Mouse (Mus musculus) limb, embryonic 11.5 days (tissue): ENCODE measurements around the gene Adgrl3. TPM values are rescaled to one million over a fixed set of nuclear protein-coding genes. Genes with fewer than 3 reads are reported as not detected.
A peak's percentile ranks its signal among the peaks of the same experiment; 100 is the strongest.

ENCODE experiments used
- ATAC-seq: fragments of 200-750 bp; cut with Nextera tagmentation; 2 replicates; pipeline ENCODE4 v1.8.0; 2017; ENCODE audit warnings: low read depth; ENCODE audit not compliant: insufficient number of reproducible peaks, low FRiP score, low TSS enrichment
- DNase-seq: peaks from one replicate; pipeline ENCODE4 v3.0.0-alpha.2; 2015; ENCODE audit warnings: low spot score
- H3K27ac ChIP-seq: fragments of 300-500 bp; sonication (generic); replicated peaks from 2 replicates; pipeline ENCODE4 v1.5.1; 2014; ENCODE audit warnings: low read depth, mild to moderate bottlenecking, low read length
- H3K27me3 ChIP-seq: fragments of 300-500 bp; sonication (generic); 2 replicates; pipeline ENCODE4 v1.6.1; 2014; ENCODE audit warnings: mild to moderate bottlenecking, low read length, mixed read lengths; ENCODE audit not compliant: control insufficient read depth, insufficient read depth
- H3K36me3 ChIP-seq: fragments of 300-500 bp; sonication (generic); 2 replicates; pipeline ENCODE4 v1.6.1; 2014; ENCODE audit warnings: mild to moderate bottlenecking, low read length, moderate library complexity, mixed read lengths; ENCODE audit not compliant: control insufficient read depth, insufficient read depth
- H3K4me1 ChIP-seq: fragments of 300-500 bp; sonication (generic); 2 replicates; pipeline ENCODE4 v1.6.1; 2014; ENCODE audit warnings: low read length, mixed read lengths; ENCODE audit not compliant: control insufficient read depth, insufficient read depth
- H3K4me2 ChIP-seq: fragments of 300-500 bp; sonication (generic); 2 replicates; pipeline ENCODE4 v1.6.1; 2014; ENCODE audit warnings: low read depth, mild to moderate bottlenecking, moderate library complexity; ENCODE audit not compliant: severe bottlenecking
- H3K4me3 ChIP-seq: fragments of 300-500 bp; sonication (generic); 2 replicates; pipeline ENCODE4 v1.5.1; 2014; ENCODE audit warnings: low read depth, low read length
- H3K9ac ChIP-seq: fragments of 300-500 bp; sonication (generic); 2 replicates; pipeline ENCODE4 v1.6.1; 2014; ENCODE audit warnings: mild to moderate bottlenecking, low read length
- H3K9me3 ChIP-seq: fragments of 300-500 bp; sonication (generic); 2 replicates; pipeline ENCODE4 v1.6.1; 2016; ENCODE audit warnings: low read length; ENCODE audit not compliant: control insufficient read depth
- WGBS: fragments of 180-500 bp; shearing (Covaris S2); extraction: QIAGEN DNeasy Blood & Tissue Kit; methylation state at CpG from one replicate; pipeline ENCODE4 v1.1.7; 2014; 5-methylcytosine and 5-hydroxymethylcytosine counted together
- polyA plus RNA-seq: library from polyadenylated mRNA; unstranded; fragments of >200 nt; fragmentation: Nextera tagmentation; extraction: Ambion mirVana; gene quantifications from 2 replicates; pipeline ENCODE4 v1.2.1, GENCODE M21; 2014

The Adgrl3 gene
- polyA plus RNA-seq, 1 experiment from 2014 or later, result 23.9 TPM

DNA sequence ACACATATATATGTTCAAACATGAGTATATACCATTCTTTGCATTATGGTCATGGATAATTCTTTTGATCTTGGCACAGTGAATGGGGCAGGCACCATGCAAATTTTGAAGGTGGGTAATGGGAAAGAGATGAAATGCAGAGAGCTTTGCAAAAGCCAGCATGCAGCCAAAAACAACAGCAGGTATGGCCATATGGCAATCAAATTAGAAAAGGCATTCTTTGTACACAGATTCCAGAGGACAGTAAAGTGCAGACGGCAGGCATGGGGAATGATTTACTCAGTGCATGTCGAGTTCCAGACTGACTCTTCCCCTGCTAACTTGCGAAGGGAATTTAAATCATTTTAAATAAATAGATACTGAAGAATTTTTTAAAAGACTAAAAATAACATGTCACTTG is 716.1 kb downstream of the Adgrl3 start:
- no peaks in the 10 kb centered on the region for H3K36me3 ChIP-seq
- H3K4me2 ChIP-seq, result no peak overlapping the region
- 44% methylated on average over 3 of the region's 3 CpGs for WGBS
- H3K4me3 ChIP-seq, result no peak overlapping the region
- H3K4me1 ChIP-seq, result peaks cover 6% of the 10 kb centered on the region; the same call in 1 of the 2 replicates
- no peaks in the 10 kb centered on the region for H3K27me3 ChIP-seq
- ATAC-seq (no peak), DNase-seq (no peak)
- no peak overlapping the region for H3K27ac ChIP-seq
- H3K9ac ChIP-seq, result no peak overlapping the region
- H3K9me3 ChIP-seq, result no peaks in the 10 kb centered on the region

GRCm38 (mm10) chr5:81738286-81739032 is 718.5 kb downstream of the Adgrl3 start:
- Histone ChIP-seq H3K27ac (no peak overlapping the region), H3K36me3 (no peaks in the 10 kb centered on the region), H3K9me3 (no peaks in the 10 kb centered on the region), H3K4me1 (peaks cover 6% of the 10 kb centered on the region; the same call in 1 of the 2 replicates), H3K4me3 (no peak overlapping the region), H3K9ac (no peak overlapping the region), H3K4me2 (no peak overlapping the region), H3K27me3 (no peaks in the 10 kb centered on the region)
- ATAC-seq (no peak), DNase-seq (peak; percentile 27)
- whole genome bisulfite sequencing, result 15% methylated on average over 3 of the region's 3 CpGs

DNA sequence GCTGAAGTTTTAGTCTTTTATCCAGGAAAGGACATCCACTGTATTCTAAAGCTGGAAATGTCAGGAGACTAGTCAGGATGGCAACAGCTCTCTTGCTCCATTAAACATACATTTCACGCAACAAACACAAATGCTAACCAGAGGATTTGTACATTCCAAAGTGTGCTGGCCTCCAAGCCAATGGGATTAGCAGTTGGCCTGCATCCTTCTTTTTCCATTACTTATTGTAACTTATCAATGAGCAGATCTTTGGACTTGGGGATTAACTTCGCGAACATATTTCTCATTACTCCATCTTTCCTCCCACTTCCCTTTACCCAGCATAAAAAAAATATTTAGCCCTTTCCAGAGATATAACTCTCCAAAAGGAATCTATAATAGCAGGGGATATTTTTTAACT is 732.5 kb downstream of the Adgrl3 start:
- ATAC-seq, result no peak
- 98% methylated on average over 3 of the region's 3 CpGs for WGBS
- H3K4me3 ChIP-seq, result no peak overlapping the region
- H3K27me3 ChIP-seq, result no peaks in the 10 kb centered on the region
- no peak overlapping the region for H3K4me2 ChIP-seq
- no peak for DNase-seq
- no peak overlapping the region for H3K9ac ChIP-seq
- no peaks in the 10 kb centered on the region for H3K36me3 ChIP-seq
- no peaks in the 10 kb centered on the region for H3K4me1 ChIP-seq
- no peak overlapping the region for H3K27ac ChIP-seq
- H3K9me3 ChIP-seq, result no peaks in the 10 kb centered on the region

- no peaks in the 10 kb centered on the region for H3K4me1 ChIP-seq
- H3K27me3 ChIP-seq, result no peaks in the 10 kb centered on the region
- H3K36me3 ChIP-seq, result no peaks in the 10 kb centered on the region
- H3K9me3 ChIP-seq, result no peaks in the 10 kb centered on the region
- 92% methylated on average over 2 of the region's 2 CpGs for WGBS
- no peak overlapping the region for H3K27ac ChIP-seq
- H3K4me2 ChIP-seq, result no peak overlapping the region
- ATAC-seq (no peak), DNase-seq (no peak)
- no peak overlapping the region for H3K4me3 ChIP-seq
- H3K9ac ChIP-seq, result no peak overlapping the region
These were observed 735.8 kb downstream of the Adgrl3 start for GRCm38 (mm10) chr5:81755711-81756110.

DNA sequence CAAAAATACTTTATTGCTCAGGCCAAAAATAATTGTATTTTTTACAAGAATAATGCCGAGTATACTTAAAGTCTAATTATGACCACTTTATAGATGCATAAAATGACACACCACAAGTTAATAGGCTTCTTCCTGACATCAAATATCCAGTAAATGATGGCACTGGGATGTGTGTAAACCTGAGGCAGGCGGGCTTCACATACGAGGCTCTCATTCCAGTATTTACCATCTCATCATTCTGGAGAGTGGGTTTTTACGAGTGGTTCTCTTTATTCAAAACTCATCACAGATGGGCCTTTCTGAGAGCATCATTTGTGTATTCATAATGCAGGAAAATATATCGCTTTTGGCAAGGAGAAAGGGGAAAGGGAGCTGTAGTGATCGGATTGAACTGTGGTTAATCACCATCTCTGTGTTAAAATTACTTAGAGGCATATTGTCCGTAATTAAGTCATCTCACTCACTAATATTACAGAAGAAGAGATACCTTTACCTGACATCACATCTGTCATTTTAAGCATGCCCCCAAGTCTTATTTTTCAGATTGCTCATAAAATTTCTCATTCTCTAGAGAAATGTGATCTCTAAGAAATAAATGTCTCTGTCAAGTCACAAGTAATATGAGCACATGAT is 737.3 kb downstream of the Adgrl3 start:
- no peaks in the 10 kb centered on the region for H3K4me1 ChIP-seq
- no peak for DNase-seq
- no peak overlapping the region for H3K9ac ChIP-seq
- H3K9me3 ChIP-seq, result no peaks in the 10 kb centered on the region
- no peak overlapping the region for H3K4me3 ChIP-seq
- no peak overlapping the region for H3K27ac ChIP-seq
- no peak overlapping the region for H3K4me2 ChIP-seq
- H3K27me3 ChIP-seq, result no peaks in the 10 kb centered on the region
- WGBS, result 72% methylated on average over 7 of the region's 7 CpGs
- no peaks in the 10 kb centered on the region for H3K36me3 ChIP-seq
- ATAC-seq, result no peak

DNA sequence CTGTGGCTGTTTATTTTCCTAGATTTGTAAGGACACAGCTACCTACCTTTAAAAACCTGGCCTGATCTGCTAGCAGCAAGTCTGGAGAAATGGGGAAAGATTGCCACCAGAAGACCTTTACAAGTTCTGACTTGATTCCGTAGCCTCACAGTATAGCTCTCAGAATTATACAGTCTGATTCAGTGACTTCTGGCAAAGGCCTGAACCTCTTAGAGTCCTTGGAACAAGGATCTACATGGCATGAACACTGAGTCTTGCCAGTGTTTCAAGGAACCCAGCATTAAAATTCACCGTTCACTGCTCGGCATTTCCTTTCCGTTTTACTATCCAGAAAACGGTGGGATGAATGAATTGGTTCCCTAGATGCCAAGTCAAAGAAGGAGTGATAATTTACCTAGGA is 756.3 kb downstream of the Adgrl3 start:
- no peak overlapping the region for H3K4me2 ChIP-seq
- no peaks in the 10 kb centered on the region for H3K4me1 ChIP-seq
- H3K9me3 ChIP-seq, result no peaks in the 10 kb centered on the region
- H3K4me3 ChIP-seq, result no peak overlapping the region
- no peak overlapping the region for H3K27ac ChIP-seq
- H3K9ac ChIP-seq, result no peak overlapping the region
- H3K36me3 ChIP-seq, result no peaks in the 10 kb centered on the region
- ATAC-seq (no peak), DNase-seq (no peak)
- 89% methylated on average over 5 of the region's 5 CpGs for WGBS
- no peaks in the 10 kb centered on the region for H3K27me3 ChIP-seq

DNA sequence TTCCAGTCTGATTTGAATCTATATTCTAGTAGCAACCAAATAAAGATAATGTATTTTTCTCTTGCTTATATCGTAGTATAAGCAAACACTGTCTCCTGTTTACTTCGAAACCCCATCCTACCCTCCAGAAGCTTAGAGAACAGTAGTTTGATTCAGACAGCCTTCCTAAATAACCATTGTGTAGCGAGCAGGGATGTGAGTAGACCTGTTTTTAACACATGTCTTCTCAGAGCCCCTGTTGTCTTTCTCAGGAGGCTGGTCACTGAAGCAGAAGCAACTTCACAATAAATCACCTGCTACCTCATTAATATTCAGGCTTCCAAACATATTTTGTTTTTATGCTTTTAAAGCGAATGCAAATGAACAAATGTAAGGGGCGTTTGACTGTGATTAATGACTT is 756.8 kb downstream of the Adgrl3 start:
- H3K9ac ChIP-seq, result no peak overlapping the region
- DNase-seq (no peak), ATAC-seq (no peak)
- no peaks in the 10 kb centered on the region for H3K4me1 ChIP-seq
- 80% methylated on average over 5 of the region's 5 CpGs for WGBS
- H3K9me3 ChIP-seq, result no peaks in the 10 kb centered on the region
- H3K36me3 ChIP-seq, result no peaks in the 10 kb centered on the region
- H3K4me2 ChIP-seq, result no peak overlapping the region
- H3K27me3 ChIP-seq, result no peaks in the 10 kb centered on the region
- no peak overlapping the region for H3K4me3 ChIP-seq
- no peak overlapping the region for H3K27ac ChIP-seq

DNA sequence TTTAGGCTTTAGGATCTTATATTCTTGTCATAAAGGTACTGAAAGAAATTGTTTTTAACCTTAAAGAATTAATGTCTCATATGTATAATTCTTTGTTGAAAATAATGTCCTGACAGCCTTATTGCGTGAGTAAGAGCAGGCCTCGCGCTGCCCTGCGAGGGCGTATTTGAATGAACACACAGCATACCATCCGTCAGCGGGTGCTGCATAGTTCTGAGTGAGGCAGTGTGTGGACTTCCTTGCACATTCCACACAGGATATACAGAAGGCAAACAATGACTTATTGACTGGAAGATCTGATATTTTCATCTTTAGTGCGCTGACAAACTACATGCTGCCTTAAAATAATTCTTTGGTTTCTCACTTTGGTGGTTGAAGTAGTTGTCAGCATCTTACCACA is 764.8 kb downstream of the Adgrl3 start:
- 86% methylated on average over 8 of the region's 8 CpGs for WGBS
- Histone ChIP-seq H3K4me3 (no peak overlapping the region), H3K36me3 (no peaks in the 10 kb centered on the region), H3K27me3 (no peaks in the 10 kb centered on the region), H3K9ac (no peak overlapping the region), H3K9me3 (no peaks in the 10 kb centered on the region), H3K4me1 (no peaks in the 10 kb centered on the region), H3K27ac (no peak overlapping the region), H3K4me2 (no peak overlapping the region)
- ATAC-seq, result no peak
- no peak for DNase-seq
